Comparison of ENCODE assay signal across 9 mouse cellular contexts in genomic region chr13:6535287-6535932, GRCm38 (mm10). TPM values are rescaled to one million over a fixed set of nuclear protein-coding genes. Genes with fewer than 3 reads are reported as not detected.
DNase-seq lines count a peak whose midpoint lies in the region; ATAC-seq lines count a peak whose summit lies in the region.
"Had no signal": no experiment of that assay in that cellular context is flagged by ENCODE, and none has a peak within 500 bp of the region (broad histone marks: within the 10 kb centered on the region; RNA-seq: fewer than 3 reads in every experiment).

No protein-coding gene starts in this region.

- H3K9ac ChIP-seq in kidney, embryonic 15.5 days, result no peak overlapping the region
- no peak overlapping the region for H3K9ac ChIP-seq in hindbrain, embryonic 13.5 days

- H3K4me1 ChIP-seq in kidney, embryonic 15.5 days, result no peaks in the 10 kb centered on the region
- no peaks in the 10 kb centered on the region for H3K4me1 ChIP-seq in hindbrain, embryonic 13.5 days (replicated peaks)

- no peak overlapping the region for H3K4me2 ChIP-seq in kidney, embryonic 15.5 days
- no peak overlapping the region for H3K4me2 ChIP-seq in hindbrain, embryonic 13.5 days

- H3K27me3 ChIP-seq in kidney, embryonic 15.5 days, result no peaks in the 10 kb centered on the region
- H3K27me3 ChIP-seq in hindbrain, embryonic 13.5 days, result no peaks in the 10 kb centered on the region

- WGBS in kidney, embryonic 15.5 days, result 42% methylated on average over 6 of the region's 6 CpGs
- 47% methylated on average over 6 of the region's 6 CpGs for WGBS in hindbrain, embryonic 13.5 days

- no peak overlapping the region for H3K27ac ChIP-seq in kidney, embryonic 15.5 days
- H3K27ac ChIP-seq in hindbrain, embryonic 13.5 days, result no peak overlapping the region

- DNase-seq in cerebellum, postnatal 14 days, result peak; percentile 9 to 38
- DNase-seq in cerebellum, adult 11 months, result no peak
- peak; percentile 11 for DNase-seq in kidney, postnatal 10 days
- DNase-seq in 3T3-L1 (ENCODE audit: low read depth, low spot score), result peak; percentile 82
- no peak for DNase-seq in testis, postnatal 10 days (ENCODE audit: low spot score)
- DNase-seq in natural killer cell, adult 2 months (ENCODE audit: low spot score in 2 of 2), result no peak
- DNase-seq: layer of hippocampus, adult 9-11 months had no signal

- no peak for ATAC-seq in kidney, embryonic 15.5 days (replicated peaks; ENCODE audit: low FRiP score)
- ATAC-seq in hindbrain, embryonic 13.5 days (ENCODE audit: low FRiP score), result peak; percentile 66

- no peaks in the 10 kb centered on the region for H3K9me3 ChIP-seq in kidney, embryonic 15.5 days (replicated peaks)
- H3K9me3 ChIP-seq in hindbrain, embryonic 13.5 days, result no peaks in the 10 kb centered on the region

- H3K4me3 ChIP-seq in kidney, embryonic 15.5 days (replicated peaks), result no peak overlapping the region
- no peak overlapping the region for H3K4me3 ChIP-seq in hindbrain, embryonic 13.5 days

- no peaks in the 10 kb centered on the region for H3K36me3 ChIP-seq in kidney, embryonic 15.5 days
- no peaks in the 10 kb centered on the region for H3K36me3 ChIP-seq in hindbrain, embryonic 13.5 days

RNA-seq across cellular contexts. Expression of gene Pitrm1, which starts 12.5 kb away (rescaled TPM):
- polyA plus RNA-seq in kidney, embryonic 15.5 days (2015; fragmentation: Nextera tagmentation; extraction: Ambion mirVana), result 103 and 105 TPM in 2 replicates
- polyA plus RNA-seq in hindbrain, embryonic 13.5 days (2015; fragmentation: Nextera tagmentation; extraction: Ambion mirVana), result 45.9 and 47.4 TPM in 2 replicates

Comparison
In these comparisons a context has a peak if more than half of its experiments do, and no peak if none do; other contexts are left out.
1. DNase-seq: peak in cerebellum, postnatal 14 days (2 of 2), kidney, postnatal 10 days (single experiment) and 3T3-L1 (single experiment); none in cerebellum, adult 11 months (single experiment), testis, postnatal 10 days (single experiment) and natural killer cell, adult 2 months (0 of 2).